Mouse (Mus musculus) intestine, embryonic 16.5 days (tissue): ENCODE measurements around the gene Cox10. TPM values are rescaled to one million over a fixed set of nuclear protein-coding genes. Genes with fewer than 3 reads are reported as not detected.

Experiments used
- ATAC-seq: fragments of 200-750 bp; cut with Nextera tagmentation; 2 replicates; pipeline ENCODE4 v1.8.0; 2017; ENCODE audit warnings: moderate TSS enrichment, moderate library complexity
- H3K27ac ChIP-seq: fragments of 300-500 bp; sonication (generic); 2 replicates; pipeline ENCODE4 v1.5.1; 2014; ENCODE audit warnings: mild to moderate bottlenecking, low read length
- H3K27me3 ChIP-seq: fragments of 300-500 bp; sonication (generic); replicated peaks from 2 replicates; pipeline ENCODE4 v1.6.1; 2014; ENCODE audit warnings: low read length, control low read depth, mixed read lengths; ENCODE audit not compliant: control insufficient read depth, insufficient read depth
- H3K36me3 ChIP-seq: fragments of 300-500 bp; sonication (generic); 2 replicates; pipeline ENCODE4 v1.6.1; 2014; ENCODE audit warnings: low read length, control low read depth; ENCODE audit not compliant: control insufficient read depth, insufficient read depth
- H3K4me1 ChIP-seq: fragments of 300-500 bp; sonication (generic); 2 replicates; pipeline ENCODE4 v1.6.1; 2014; ENCODE audit warnings: low read length, control low read depth, mixed read lengths; ENCODE audit not compliant: control insufficient read depth, insufficient read depth
- H3K4me2 ChIP-seq: fragments of 300-500 bp; sonication (generic); 2 replicates; pipeline ENCODE4 v1.6.1; 2014; ENCODE audit warnings: low read depth, low read length, control low read depth
- H3K4me3 ChIP-seq: fragments of 300-500 bp; sonication (generic); 2 replicates; pipeline ENCODE4 v1.5.1; 2014; ENCODE audit warnings: mild to moderate bottlenecking, low read length
- H3K9ac ChIP-seq: fragments of 300-500 bp; sonication (generic); 2 replicates; pipeline ENCODE4 v1.6.1; 2014; ENCODE audit warnings: low read depth, low read length
- H3K9me3 ChIP-seq: fragments of 300-500 bp; sonication (generic); 2 replicates; pipeline ENCODE4 v1.6.1; 2016; ENCODE audit warnings: low read length, control low read depth; ENCODE audit not compliant: control insufficient read depth
- WGBS: fragments of 180-500 bp; shearing (Covaris S2); extraction: QIAGEN DNeasy Blood & Tissue Kit; methylation state at CpG from one replicate; pipeline ENCODE4 v1.1.7; 2014; 5-methylcytosine and 5-hydroxymethylcytosine counted together
- polyA plus RNA-seq: library from polyadenylated mRNA; unstranded; fragments of >200 nt; fragmentation: Nextera tagmentation; extraction: Ambion mirVana; gene quantifications from 2 replicates; pipeline ENCODE4 v1.2.1, GENCODE M21; 2015

Gene Cox10
- polyA plus RNA-seq, 1 experiment from 2014 or later = 32.4 TPM

- Histone ChIP-seq H3K4me1 (peaks cover 51% of the 10 kb centered on the region), H3K9me3 (no peaks in the 10 kb centered on the region), H3K4me3 (peak overlapping the region; percentile 65), H3K27ac (no peak overlapping the region), H3K36me3 (no peaks in the 10 kb centered on the region), H3K27me3 (peaks cover 34% of the 10 kb centered on the region), H3K9ac (peak overlapping the region; percentile 69), H3K4me2 (peak overlapping the region; percentile 91)
- 11% methylated on average over 52 of the region's 52 CpGs for WGBS
- ATAC-seq = no peak
Observed at GRCm38 (mm10) chr11:63919211-63920098, 159.8 kb downstream of the Cox10 start.

- H3K27me3 ChIP-seq = peaks cover 30% of the 10 kb centered on the region
- H3K9ac ChIP-seq = peak overlapping the region; percentile 69
Observed at GRCm38 (mm10) chr11:63918321-63919105, 160.8 kb downstream of the Cox10 start.

GRCm38 (mm10) chr11:63917561-63917960 lies 161.7 kb downstream of the Cox10 start:
- Histone ChIP-seq H3K9ac (no peak overlapping the region), H3K27ac (no peak overlapping the region), H3K4me3 (no peak overlapping the region), H3K9me3 (no peaks in the 10 kb centered on the region), H3K36me3 (no peaks in the 10 kb centered on the region), H3K4me1 (peaks cover 43% of the 10 kb centered on the region), H3K27me3 (peaks cover 25% of the 10 kb centered on the region), H3K4me2 (no peak overlapping the region)
- WGBS = 40% methylated on average over 6 of the region's 6 CpGs
- no peak for ATAC-seq

More at GRCm38 (mm10) chr11:63918321-63919105, 160.8 kb downstream of the Cox10 start:
- H3K4me3 ChIP-seq = peak overlapping the region; percentile 65
- WGBS = 29% methylated on average over 17 of the region's 17 CpGs
- no peaks in the 10 kb centered on the region for H3K36me3 ChIP-seq
- H3K4me2 ChIP-seq = peak overlapping the region; percentile 91
- peak overlapping the region; percentile 6; the same call in 1 of the 2 replicates for H3K27ac ChIP-seq
- H3K4me1 ChIP-seq = peaks cover 50% of the 10 kb centered on the region
- no peak for ATAC-seq
- no peaks in the 10 kb centered on the region for H3K9me3 ChIP-seq

- Histone ChIP-seq H3K36me3 (no peaks in the 10 kb centered on the region), H3K9me3 (no peaks in the 10 kb centered on the region), H3K4me1 (peaks cover 22% of the 10 kb centered on the region), H3K4me3 (peak overlapping the region; percentile 48), H3K27ac (no peak overlapping the region), H3K4me2 (peak overlapping the region; percentile 78), H3K9ac (peak overlapping the region; percentile 53; the same call in 1 of the 2 replicates), H3K27me3 (peaks cover 10% of the 10 kb centered on the region; the same call in 1 of the 2 replicates)
- ATAC-seq = peak; percentile 95
- WGBS = 4% methylated on average over 20 of the region's 20 CpGs
Observed at GRCm38 (mm10) chr11:63914388-63914787, 164.9 kb downstream of the Cox10 start.

GRCm38 (mm10) chr11:63913936-63914335 lies 165.3 kb downstream of the Cox10 start:
- WGBS = 31% methylated on average over 4 of the region's 4 CpGs
- Histone ChIP-seq H3K36me3 (no peaks in the 10 kb centered on the region), H3K4me2 (peak overlapping the region; percentile 78), H3K27me3 (peaks cover 10% of the 10 kb centered on the region; the same call in 1 of the 2 replicates), H3K4me3 (peak overlapping the region; percentile 48), H3K9me3 (no peaks in the 10 kb centered on the region), H3K9ac (peak overlapping the region; percentile 53; the same call in 1 of the 2 replicates), H3K4me1 (peaks cover 22% of the 10 kb centered on the region), H3K27ac (no peak overlapping the region)
- peak; percentile 34 for ATAC-seq

Other genes starting within 250 kb of the Cox10 start
- 4.5 and 5.2 TPM in 2 replicates for gene Hs3st3b1, start 157.2 kb downstream of the Cox10 start, polyA plus RNA-seq